Mouse (Mus musculus) bone marrow, adult 2 months (tissue): ENCODE results near the gene Swt1.

Source experiments
- CTCF ChIP-seq: fragments of 200-500 bp; IDR thresholded peaks from 2 replicates; pipeline ENCODE4 v1.5.1; 2011; ENCODE audit warnings: low read length, control low read depth; ENCODE audit not compliant: control insufficient read depth, insufficient read depth
- POLR2A ChIP-seq: fragments of 200-500 bp; IDR thresholded peaks from 2 replicates; pipeline ENCODE4 v1.6.1; 2011; ENCODE audit warnings: low read depth, mild to moderate bottlenecking, control low read depth, low read length, borderline replicate concordance; ENCODE audit not compliant: control insufficient read depth

GRCm38 (mm10) chr1:151451946-151452345 is 23.7 kb upstream of the Swt1 start:
- TF ChIP-seq POLR2A, result no peak
- TF ChIP-seq CTCF, result no peak
